Mouse (Mus musculus) c-Kit-positive CD71-positive TER-119-negative erythroid progenitor cells, embryonic 14.5 days (primary cell): ENCODE data around the gene Bend3.

ENCODE experiments used
- DNase-seq: peaks from one replicate; pipeline ENCODE4 v3.0.0-alpha.2; 2013; ENCODE audit warnings: low read depth

Gene Bend3

DNA sequence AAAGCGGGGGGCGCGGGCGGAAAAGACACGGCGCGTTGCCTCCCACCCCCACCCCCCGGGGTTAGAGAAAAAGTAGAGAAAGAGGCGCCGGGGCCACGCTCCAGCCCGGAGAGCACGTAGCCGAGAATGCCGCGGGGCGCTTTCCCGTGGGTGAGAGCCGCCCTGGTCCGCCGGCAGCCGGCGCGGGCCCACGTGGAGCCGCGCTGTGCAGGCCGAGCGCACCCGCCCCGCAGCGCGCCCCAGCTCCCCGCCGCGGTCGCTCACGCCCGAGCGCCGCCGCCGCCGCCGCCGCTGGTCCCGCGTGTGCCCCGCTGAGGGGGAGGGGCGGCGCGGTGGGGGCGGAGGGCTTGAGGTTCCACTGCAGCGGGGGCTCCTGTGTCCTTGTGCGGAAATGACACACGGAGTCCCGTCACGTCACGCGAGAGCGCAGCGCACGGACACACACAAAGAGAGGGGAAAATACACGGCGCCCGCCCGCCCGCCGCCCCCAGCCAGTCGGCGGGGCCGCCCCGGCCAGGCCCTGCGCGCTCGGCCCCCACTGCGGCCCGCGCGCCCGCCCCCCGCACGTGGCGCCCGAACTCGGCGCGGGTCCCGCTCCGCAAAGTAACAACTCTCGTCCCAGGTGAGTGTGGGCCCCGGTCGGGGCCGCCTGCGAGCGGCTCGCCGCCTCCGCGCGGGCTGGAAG is at the start of gene Bend3:
TSS of gene Bend3 (plus strand) at position 81 of the 685 bp plus-strand sequence.
- DNase-seq = peak; percentile 13

- no peak for DNase-seq
Measured at GRCm38 (mm10) chr10:43430606-43431005, 48.0 kb upstream of the Bend3 start.

GRCm38 (mm10) chr10:43434326-43434725 is 44.3 kb upstream of the Bend3 start:
- no peak for DNase-seq

DNA sequence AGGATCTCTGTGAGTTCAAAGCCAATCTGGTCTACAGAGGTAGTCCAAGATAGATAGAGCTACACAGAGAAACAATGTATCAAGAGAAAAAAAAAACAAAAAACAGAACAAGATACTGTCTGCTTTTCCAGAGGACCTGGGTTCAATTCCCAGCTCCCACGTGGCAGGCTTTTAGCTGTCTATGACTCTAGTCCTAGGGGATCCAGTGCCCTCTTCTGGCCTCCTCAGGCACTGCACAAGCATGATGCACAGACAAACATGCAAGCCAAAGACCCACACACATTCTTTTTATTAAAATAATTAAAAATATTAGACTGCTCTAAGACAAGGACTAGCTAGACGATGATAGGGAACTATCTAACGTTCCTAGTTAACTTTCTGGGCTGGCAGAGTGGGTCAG is 42.9 kb upstream of the Bend3 start:
- DNase-seq = no peak

- DNase-seq = no peak
Measured at GRCm38 (mm10) chr10:43439492-43439941, 39.1 kb upstream of the Bend3 start.

GRCm38 (mm10) chr10:43440050-43440449 is 38.6 kb upstream of the Bend3 start:
- DNase-seq = no peak

DNA sequence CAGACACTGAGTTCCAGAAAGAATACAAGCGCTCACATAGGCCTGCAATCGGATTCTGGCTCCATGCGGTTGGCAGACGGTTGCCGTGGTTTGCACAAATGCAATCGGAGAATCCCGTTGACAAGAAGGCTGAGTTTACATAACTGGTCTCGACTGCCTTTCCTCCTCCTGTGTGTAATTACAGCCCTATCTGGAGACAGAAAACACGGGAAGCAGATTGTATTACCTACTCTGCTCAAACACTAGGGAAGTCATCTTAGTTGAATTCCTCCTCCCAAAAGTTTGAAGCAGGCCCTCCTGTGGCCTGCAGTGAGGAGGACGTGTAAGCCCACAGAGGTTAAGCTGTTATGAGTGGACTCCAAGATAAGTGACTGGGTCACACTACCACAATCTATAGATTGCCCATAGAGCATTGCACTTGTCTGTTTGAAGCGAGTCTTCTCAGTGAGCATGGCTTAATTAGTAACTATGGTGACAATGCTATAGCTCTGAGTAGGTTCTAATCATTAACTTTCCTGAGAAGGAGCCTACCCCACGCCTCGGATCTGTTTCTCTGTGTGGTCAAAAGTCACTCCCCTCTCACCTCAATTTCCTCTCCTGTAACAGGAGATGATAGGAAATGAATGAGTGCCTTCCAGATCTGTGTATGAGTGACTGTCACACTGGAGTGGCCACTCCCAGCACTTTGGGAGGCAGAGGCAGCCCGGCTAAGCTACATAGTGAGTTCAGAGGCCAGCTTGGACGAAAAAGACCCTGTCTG is 37.5 kb upstream of the Bend3 start:
- DNase-seq = no peak

DNA sequence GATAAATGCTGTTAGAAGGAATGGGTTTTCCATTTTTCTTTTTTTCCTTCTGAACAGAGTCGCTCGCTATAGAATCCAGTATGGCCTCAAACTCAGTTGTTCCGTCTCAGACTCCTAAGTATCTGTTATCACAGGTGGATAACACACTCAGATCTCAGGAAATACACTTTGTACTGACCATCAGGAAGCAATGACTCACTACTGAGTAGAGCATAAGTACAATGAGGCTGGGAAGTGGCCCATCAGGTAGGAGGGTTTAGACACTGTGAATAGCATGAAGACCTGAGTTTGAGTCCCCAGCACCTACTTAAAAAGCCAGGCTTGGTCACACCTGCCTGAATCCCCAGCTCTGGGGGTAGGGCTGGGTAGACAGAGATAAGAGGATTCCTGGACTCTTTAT is 30.0 kb upstream of the Bend3 start:
- DNase-seq = no peak

- peak; percentile 38 for DNase-seq
Measured at GRCm38 (mm10) chr10:43451848-43452662, 26.6 kb upstream of the Bend3 start.

GRCm38 (mm10) chr10:43452663-43452996 is 26.0 kb upstream of the Bend3 start:
- DNase-seq = no peak

GRCm38 (mm10) chr10:43454219-43454618 is 24.4 kb upstream of the Bend3 start:
- no peak for DNase-seq

- no peak for DNase-seq
Measured at GRCm38 (mm10) chr10:43454671-43455070, 24.0 kb upstream of the Bend3 start.

DNA sequence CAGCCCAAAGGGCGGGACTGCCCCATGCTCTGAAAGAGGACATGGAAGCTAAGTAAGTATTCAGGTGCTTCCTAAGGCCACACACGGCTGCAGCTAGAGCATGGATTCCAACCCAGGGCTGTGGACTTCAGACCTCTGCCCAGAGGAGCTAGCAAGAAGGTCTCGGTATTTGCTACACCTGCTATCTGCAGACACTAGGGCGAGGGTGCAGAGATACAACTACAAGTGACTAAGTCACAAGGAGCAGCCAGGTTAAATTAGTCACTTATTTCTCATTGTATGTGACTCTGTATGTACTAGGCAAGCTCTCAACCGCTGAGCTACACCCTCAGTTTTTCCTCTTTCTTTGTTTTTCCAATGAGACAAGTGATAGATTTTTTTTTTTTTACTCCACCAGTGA is 15.8 kb upstream of the Bend3 start:
- DNase-seq = no peak

DNA sequence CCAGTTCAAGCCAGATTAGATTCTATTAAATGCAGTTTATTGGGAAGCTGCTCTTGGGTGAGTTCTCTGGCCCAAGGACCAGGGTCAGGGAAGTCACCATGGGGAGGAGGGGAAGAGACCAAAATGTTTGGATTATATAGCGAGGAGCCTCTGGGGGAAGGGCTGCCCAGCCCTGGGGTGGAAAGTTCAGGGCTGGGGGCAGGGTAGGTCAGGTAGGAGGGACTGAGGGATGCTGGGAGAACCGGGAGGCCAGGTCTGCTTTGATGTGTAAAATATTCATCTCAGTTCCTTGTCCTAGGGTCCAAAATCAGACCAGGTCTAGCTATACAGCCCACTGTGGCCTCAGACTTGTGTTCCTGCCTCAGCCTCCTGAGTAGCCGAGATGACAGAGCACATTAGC is 15.4 kb upstream of the Bend3 start:
- DNase-seq = no peak

- no peak for DNase-seq
Measured at GRCm38 (mm10) chr10:43466223-43466622, 12.4 kb upstream of the Bend3 start.

GRCm38 (mm10) chr10:43467659-43468058 is 11.0 kb upstream of the Bend3 start:
- DNase-seq = peak; percentile 41

- no peak for DNase-seq
Measured at GRCm38 (mm10) chr10:43468293-43468692, 10.3 kb upstream of the Bend3 start.

GRCm38 (mm10) chr10:43475376-43475775 is 3.3 kb upstream of the Bend3 start:
- peak; percentile 42 for DNase-seq

GRCm38 (mm10) chr10:43477459-43477858 is 1.2 kb upstream of the Bend3 start:
- DNase-seq = peak; percentile 15

GRCm38 (mm10) chr10:43477865-43478681 is 558 bp upstream of the Bend3 start:
- DNase-seq = peak; percentile 48

DNA sequence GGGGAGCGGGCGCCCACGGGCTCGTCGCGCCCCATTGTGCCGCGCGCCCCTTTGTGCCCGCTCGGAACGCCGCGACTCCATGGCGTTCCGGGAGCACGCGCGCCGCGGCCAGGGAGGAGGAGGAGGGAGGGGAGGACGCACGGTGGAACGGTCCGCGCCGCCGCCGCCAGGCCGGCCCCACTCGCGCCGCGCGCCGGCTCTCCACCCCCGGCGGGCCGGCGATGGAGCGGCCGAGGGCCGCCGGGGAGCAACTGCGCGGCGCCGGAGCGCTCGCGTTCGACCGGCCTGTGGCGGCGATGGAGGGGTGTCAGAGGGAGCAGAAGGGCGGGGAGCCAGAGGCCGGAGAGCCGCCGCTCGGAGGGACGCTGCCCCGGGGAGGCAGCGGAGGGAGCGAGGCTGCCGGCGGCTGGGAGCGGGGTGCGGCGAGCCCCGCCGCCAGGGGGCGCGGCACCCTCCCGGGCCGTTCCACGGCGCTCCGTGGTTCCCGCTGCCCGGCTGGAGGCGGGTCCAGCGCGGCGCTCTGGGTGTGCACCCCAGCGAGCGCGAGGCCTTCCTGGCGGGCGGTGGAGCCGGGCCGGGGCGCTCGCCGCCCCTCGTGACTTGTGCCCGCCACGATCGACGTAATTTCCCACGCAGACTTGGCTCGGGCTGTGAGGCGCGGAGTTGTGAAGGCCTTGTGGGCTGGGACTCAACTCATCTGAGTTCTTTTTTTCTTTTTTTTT is 966 bp downstream of the Bend3 start:
- peak; percentile 75 for DNase-seq
